Mouse (Mus musculus): ENCODE measurements around the gene Maged1. TPM values are rescaled to one million over a fixed set of nuclear protein-coding genes. Genes with fewer than 3 reads are reported as not detected.

Maged1 gene
- 1 to 10 TPM; 3.1 to 4.4 TPM for total RNA-seq (2023)

GRCm38 (mm10) chrX:94541918-94542355 lies at the start of gene Maged1:
TSS of gene Maged1 (minus strand) at chrX:94542143.

Other genes starting within 250 kb of the Maged1 start
- under 1 TPM in 1 of 2 experiments, not detected in 1; 0.80 TPM for gene Fam90a1b, start 175.4 kb downstream of the Maged1 start, total RNA-seq (2023)
- 10 to 100 TPM in 1 of 2 experiments, 1 to 10 TPM in 1; 5.5 to 11.8 TPM for gene Apoo, start 175.0 kb downstream of the Maged1 start, total RNA-seq (2023)
- not detected for gene Gspt2, start 93.9 kb upstream of the Maged1 start, total RNA-seq (2023)
- 10 to 100 TPM; 19.2 to 19.7 TPM for gene Zxdb, start 182.4 kb upstream of the Maged1 start, total RNA-seq (2023)

Data from B cell, adult 67 days (primary cell).